Mouse (Mus musculus) adrenal gland, adult 18-20 months (tissue): ENCODE measurements around the gene Angptl8. TPM values are rescaled to one million over a fixed set of nuclear protein-coding genes. Genes with fewer than 3 reads are reported as not detected.
"Not testable (repeated sequence)": the region's sequence is repeated elsewhere in the genome, so short reads cannot be mapped to it uniquely, and the experiment has no call there.

Experiments used
- DNase-seq, 2 experiments: peaks; one replicate each; pipeline ENCODE4 v3.0.0; 2021 to 2022; ENCODE audit warnings: low spot score in 2 of 2
- total RNA-seq, 2 experiments: library from RNA; stranded (reverse); gene quantifications; 1 replicate in 1 of 2; 2 replicates in 1 of 2; pipeline ENCODE4 v1.2.3; 2021

Angptl8 gene
- total RNA-seq, 2 experiments from 2014 or later = 8.2 to 26.2 TPM

DNA sequence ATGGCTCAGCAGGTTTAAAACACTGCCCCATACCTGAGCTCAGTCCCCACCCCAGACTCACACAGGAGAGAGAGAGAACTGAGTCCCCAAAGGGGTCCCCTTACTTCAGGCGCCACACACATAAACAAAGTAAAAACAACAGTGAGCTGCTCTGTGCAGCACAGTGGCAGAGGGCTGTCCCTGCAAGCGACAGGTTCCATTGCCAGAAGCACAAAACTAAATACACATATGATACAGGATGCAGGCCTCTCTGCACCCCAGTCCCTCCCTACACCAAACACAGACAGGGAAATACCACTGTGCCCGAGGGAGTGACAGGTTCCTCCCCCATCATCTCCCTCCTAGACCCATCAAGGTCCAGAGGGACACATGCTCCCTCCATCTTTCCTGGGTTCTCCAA, 12.1 kb downstream of the Angptl8 start:
- DNase-seq = no peak

- DNase-seq = no peak
These were observed 12.6 kb downstream of the Angptl8 start for GRCm38 (mm10) chr9:21847926-21848325.

DNA sequence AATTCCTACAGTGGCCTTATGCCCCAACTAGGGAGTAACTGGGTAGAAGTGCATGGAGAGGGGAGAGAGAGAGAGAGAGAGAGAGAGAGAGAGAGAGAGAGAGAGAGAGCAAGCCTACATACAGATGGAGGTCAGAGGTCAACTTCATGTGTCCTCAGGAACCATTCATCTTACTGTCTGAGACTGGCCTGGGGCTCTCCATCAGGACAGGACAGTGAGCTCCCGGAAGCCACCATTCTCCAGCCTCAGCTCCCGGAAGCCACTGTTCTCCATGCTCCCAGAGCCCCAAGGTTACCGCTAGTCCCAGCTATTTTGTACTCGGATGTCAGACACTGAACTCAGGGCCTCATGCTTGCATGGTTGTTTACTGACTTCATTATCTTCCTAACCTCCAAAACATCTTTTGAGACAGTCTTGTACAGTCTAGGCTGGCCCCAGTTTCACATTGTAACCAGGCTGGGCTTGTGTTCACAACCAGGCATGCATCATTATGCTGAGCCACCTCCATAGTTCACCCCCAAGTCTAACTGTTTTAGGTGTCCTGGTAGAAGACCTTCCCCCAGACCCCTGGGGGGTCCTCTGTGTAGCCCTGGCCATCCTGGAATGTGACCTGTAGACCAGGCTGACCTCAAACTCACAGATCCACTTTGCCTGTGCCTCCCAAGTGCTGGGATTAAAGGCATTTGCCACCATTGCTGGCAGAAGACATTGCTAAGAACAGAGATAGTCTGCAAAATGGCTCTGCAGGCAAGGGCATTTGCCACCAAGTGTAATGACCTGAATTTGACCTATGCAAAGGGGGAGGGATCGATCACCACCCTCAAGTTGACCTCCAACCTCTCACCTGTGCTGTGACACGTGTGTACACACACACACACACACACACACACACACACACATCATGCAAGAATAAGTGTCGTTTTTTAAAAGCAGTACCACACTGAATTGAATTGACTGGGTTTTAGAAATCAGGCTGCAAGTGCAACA, 14.7 kb downstream of the Angptl8 start:
- no peak for DNase-seq

GRCm38 (mm10) chr9:21851084-21851483, 15.8 kb downstream of the Angptl8 start:
- DNase-seq = no peak

DNA sequence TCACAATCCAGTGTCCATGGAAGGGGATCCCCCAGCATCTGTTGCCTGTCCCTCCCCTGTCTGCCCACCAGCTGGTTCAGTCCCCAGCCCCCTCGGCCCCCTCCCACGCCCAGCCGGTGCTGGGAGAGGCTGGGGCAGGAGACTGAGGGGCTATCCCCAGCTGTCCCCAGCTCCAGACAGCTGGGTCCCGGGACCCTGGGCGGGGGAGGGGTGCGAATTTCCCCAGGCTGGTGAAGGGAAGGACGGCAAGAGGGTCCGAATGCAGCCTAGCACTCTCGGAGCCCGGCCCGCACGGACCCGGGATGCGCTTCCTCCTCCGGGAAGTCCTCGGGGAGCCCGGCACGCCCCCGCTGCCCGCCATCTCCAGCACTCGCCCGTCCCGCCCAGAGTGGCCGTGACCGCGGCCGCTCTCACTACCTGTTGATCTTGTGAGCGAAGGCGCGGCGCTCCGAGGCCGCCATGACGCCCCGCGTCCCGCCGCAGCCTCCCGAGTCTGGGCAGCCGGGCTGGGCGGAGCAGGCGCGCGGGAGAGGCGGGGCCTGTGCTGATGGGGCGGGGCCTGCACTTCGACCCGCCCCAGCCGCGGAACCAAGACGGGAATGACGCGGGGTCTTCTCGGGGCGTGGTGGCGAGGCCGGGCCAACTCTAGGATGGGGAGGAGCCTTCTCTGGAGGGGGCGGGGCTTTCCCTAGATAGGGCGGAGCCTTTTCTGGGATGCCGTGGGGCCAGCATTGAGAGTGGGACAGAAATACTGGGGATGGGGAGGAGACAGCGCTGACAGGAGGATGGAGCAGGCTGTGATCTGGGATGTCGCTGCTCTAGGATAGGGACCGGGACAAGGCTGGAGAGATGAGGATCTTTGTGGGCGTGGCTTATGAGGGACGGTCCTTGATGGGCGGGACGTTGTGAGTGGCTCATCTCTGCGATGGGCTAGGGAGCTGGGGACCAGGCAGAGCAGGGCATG, 17.1 kb downstream of the Angptl8 start, which contains the start of gene Dock6:
Gene Dock6 (minus strand): TSS at position 508 of the 964 bp plus-strand sequence.
- peak; percentile 88 to 91 for DNase-seq

DNA sequence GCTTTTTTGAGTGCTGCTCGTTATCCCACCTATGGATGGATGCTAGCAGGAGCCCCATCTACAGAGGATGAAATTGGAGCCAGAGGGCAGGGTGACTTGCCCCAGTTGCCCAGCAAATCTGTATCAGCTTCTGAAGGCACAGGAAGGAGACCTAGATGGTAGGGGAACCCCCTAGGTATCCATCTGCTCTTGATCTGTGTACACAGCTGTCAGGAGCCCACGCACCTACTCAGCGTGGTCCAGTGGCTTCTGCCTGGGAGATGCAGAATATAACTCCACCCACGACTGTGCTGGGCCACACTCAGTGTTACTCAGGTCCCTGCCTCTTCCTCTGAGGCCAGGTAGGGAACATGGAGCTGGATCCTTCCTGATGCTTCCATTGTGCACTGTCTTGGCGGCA, 18.7 kb downstream of the Angptl8 start:
- DNase-seq = no peak

DNA sequence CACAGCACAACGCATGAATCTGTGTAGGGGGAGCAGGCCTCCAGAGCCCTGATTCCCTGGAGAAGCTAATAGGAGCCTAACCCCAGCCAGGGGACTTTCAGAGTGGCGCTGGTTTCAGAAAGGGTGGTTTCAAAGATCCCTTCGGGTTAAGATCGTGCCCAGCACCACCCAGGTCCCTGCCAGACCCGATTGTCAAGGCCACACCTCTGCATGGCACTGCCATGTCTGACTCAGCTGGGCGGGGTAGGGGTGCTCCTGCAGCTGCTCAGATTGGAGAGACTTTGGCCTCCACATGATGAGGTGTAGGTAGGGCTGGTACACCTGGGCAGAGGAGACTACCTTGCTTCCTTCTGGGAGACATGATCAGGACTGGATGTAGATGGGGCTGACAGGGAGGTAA, 19.6 kb downstream of the Angptl8 start:
- DNase-seq = no peak

- DNase-seq = no peak
These were observed 22.2 kb downstream of the Angptl8 start for GRCm38 (mm10) chr9:21857501-21857900.

DNA sequence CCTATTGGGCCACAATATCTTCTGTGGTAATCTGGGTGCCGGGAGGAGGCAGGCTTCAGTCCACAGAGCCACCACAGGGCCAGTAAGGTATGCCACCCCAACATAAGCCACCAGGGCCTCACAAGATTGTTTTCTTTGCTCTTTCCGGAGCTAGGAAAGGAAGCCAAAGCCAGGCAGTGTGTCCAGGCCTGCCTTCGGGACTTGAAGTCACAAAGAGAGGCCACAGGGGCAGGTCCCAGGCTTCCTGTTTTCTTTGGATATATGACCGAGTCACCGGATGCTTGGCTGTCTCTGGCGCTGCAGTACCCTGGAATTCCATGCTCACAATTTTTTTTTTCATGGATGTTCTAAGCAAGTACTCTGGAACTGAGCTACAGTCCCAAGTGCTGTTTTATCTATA, 22.8 kb downstream of the Angptl8 start:
- no peak for DNase-seq

DNA sequence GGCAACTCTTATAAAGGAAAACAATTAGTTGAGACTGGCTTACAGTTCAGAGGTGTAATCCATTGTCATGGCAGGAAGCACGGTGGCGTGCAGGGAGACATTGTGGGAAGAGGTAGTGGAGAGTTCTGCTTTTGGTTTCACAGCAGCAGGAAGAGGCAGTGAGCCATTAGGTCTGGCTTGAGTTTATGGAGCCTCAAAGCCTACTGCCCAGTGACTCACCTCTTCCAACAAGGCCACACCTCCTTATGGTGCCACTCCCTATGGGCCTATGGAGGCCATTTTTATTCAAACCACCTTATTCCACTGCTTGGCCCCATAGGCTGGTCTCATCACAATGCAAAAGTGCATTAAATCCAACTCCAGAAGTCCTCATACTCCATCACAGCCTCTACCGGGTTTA, 24.3 kb downstream of the Angptl8 start:
- no peak for DNase-seq

DNA sequence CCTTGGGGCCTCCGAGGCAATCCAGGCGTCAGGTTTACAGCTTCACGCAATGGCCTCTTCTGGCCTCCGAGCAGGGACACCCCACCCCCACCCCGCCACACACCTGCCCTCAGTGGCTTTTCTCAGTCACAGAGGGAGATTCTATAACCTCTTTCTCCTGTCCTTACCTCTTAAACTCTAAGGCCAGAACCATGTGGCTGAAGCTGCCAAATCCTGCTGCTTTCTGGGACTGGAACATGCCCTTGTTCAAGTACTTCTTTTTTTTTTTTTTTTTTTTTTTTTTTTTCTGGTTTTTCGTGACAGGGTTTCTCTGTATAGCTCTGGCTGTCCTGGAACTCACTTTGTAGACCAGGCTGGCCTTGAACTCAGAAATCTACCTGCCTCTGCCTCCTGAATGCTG, 25.0 kb downstream of the Angptl8 start:
- DNase-seq = not testable (repeated sequence)

DNA sequence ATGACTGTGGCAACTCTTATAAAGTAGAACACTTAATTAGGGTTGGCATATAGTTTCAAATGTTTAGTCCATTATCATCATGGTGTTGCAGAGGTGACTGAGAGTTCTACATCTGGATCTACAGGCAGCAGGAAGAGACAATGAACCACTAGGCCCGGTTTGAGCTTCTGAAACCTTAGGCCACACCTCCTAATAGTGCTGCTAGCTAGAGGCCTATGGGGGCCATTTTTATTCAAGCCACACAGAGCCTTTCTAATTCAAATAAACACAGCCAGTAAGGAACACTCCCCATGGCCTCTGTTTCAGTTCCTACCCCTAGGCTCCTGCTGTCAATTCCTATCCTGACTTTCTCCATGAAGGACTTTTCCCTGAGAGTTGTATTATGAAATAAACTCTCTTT, 26.9 kb downstream of the Angptl8 start:
- no peak for DNase-seq

GRCm38 (mm10) chr9:21865673-21866398, 30.5 kb downstream of the Angptl8 start:
- DNase-seq = no peak

DNA sequence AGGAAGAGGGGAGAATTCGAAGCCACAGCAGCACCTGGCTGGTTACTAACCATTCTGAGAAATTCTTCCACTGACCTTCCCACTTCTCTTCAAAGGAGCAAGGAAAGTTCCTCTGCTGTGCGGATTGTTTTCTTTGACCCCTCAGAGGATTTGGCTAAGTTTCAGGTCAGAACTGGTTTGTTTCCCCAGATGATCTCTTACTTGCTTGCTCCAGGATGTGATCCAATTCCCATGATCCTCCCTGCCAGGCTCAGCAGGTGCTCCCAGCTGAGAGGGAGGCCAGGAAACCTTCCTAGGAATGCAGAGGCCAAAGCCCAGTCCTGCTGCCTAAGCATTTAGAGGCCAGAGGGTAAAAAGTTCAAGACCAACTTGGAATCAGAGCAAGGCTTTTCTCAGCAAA, 31.3 kb downstream of the Angptl8 start:
- DNase-seq = no peak

GRCm38 (mm10) chr9:21867726-21868125, 32.4 kb downstream of the Angptl8 start:
- no peak for DNase-seq

DNA sequence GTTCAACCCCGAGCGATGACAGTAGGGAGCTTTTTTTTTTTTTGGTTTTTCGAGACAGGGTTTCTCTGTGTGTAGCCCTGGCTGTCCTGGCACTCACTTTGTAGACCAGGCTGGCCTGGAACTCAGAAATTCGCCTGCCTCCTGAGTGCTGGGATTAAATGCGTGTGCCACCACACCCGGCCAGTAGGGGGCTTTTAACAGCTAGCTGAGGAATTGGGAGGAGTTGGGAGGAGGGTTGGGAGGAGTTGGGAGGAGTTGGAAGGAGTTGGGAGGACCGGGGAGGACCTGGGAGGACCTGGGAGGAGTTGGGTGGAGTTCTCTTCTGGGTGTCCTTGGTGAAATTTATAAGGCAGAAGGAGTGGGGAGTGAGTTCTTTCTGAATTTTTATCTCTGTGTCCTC, 34.0 kb downstream of the Angptl8 start:
- peak; percentile 64 to 66 for DNase-seq

GRCm38 (mm10) chr9:21870879-21871524, 35.7 kb downstream of the Angptl8 start:
- peak; percentile 59 to 61 for DNase-seq

DNA sequence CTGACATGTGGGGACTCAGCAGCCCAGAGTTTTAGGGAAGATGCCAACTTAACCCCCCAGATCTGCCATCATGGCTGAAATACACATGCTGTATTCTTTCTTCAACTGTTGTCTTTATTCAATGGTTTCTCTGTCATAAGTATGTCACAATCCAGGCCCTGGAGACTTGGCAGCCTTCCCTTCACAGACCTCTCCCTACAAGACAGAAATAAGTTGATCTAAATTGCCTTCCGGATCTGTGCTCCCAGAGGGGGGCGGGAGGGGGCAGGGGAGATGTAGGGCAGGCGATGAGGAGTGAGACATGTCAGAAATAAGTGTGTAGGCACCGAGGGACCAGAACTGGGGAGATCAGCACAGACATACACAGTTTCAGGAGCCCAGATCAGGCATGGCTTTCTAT, 36.9 kb downstream of the Angptl8 start:
- no peak for DNase-seq

DNA sequence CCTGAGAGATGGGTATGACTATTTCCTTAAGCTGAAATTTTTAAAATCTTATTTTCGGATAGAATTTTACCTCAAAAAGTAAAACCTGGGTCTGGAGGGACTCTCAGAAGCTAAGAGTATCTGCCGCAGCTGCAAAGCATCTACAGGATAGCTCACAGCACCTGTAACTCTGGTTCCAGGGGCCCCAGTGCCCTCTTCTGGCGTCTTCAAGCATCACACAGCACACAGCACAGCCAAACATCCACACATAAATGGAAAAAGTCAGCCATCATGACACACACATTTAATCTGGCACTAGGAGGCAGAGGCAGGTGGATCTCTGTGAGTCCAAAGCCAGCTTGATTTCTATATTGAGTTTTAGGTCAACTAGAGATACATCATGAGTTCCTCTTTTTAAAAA, 41.3 kb downstream of the Angptl8 start:
- no peak for DNase-seq
